Mouse (Mus musculus) gastrocnemius, adult 2 months (tissue): ENCODE results near the gene Cuedc2. TPM values are rescaled to one million over a fixed set of nuclear protein-coding genes. Genes with fewer than 3 reads are reported as not detected.

Source experiments
- DNase-seq: peaks from one replicate; pipeline ENCODE4 v3.0.0; 2022
- H3K27ac ChIP-seq: fragments of 200-600 bp; 2 replicates; pipeline ENCODE4 v1.8.1; 2022; ENCODE audit warnings: mild to moderate bottlenecking
- H3K4me3 ChIP-seq: fragments of 200-600 bp; 2 replicates; pipeline ENCODE4 v1.8.1; 2022; ENCODE audit warnings: mild to moderate bottlenecking, moderate library complexity
- CTCF ChIP-seq: fragments of 200-600 bp; IDR thresholded peaks from 2 replicates; pipeline ENCODE4 v1.8.1; 2022; ENCODE audit warnings: antibody characterized with exemption, mild to moderate bottlenecking, moderate library complexity
- intact Hi-C: fragments of 180-260 bp; cut with DNase I; formaldehyde crosslinking; loops from one replicate; pipeline ENCODE4 v1.15.1; 2025
- total RNA-seq, 2 experiments: library from RNA; stranded (reverse); gene quantifications; 2 replicates each; pipeline ENCODE4 v1.2.3; 2021

Cuedc2 gene
- total RNA-seq, 2 experiments from 2014 or later = 58.2 to 67.6 TPM

DNA sequence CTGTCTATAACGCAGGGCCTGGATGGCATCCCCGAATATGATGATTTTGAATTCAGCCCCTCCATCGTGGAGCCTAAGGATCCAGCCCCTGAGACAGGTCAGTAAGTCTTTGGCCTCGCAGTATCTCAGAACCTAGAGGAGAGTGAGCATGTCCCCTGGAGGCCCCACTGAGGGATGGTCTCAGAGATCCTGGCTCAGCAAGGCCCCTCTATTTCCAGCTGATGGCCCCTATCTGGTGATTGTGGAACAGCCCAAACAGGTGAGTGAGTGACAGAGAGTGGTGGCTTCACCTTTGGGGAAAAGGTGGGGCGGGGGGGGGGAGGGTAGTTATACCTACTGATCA lies 32.3 kb downstream of the Cuedc2 start:
- TF ChIP-seq CTCF = no peak
- Histone ChIP-seq H3K27ac (peak overlapping the region; percentile 96), H3K4me3 (peak overlapping the region; percentile 89)
- intact Hi-C loops = no loop called here
- no peak for DNase-seq

DNA sequence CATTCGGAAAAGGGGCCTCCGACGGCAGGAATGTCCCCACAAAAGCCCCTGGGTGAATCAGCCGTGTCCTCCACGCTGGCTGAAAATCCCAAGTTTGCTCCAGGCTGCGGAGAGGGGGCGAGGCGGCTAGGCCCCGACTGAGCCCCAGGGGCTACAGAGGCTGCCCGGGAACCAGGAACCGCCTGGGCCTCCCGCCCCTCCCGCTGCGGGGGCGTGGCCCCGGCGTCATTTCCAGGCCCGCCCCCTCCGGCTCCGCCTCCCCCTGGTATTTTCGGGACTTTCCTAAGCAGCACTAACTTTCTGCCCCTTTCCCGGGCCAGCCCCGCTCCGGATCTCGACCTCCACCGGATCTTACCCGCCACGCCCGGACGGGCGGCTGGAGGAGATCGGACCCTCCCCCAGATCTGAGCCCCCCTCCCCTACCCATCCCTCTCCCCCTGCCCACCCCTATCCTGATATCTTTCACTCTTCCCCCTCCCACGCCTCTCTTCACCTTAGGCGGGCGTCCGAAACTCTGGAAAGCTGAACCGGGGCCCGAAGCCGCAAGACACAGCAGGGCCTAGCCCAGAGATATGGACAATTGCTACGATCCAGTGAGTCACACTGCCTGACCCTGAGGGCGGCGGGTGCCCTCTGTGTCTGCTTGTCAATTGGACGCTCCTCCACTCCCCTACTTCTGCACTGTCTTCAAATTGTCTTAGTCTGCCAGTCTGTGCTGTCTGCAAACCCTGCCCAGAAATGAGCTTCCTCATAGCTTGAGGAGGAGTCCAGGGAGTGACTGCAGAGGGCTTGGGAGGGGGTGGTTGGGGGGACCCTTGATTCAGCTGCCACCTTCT lies 32.9 kb downstream of the Cuedc2 start:
- TF ChIP-seq CTCF = no peak
- peak overlapping the region; percentile 96 for H3K27ac ChIP-seq
- peak overlapping the region; percentile 89 for H3K4me3 ChIP-seq
- intact Hi-C loops = no loop called here
- DNase-seq = peak; percentile 93

DNA sequence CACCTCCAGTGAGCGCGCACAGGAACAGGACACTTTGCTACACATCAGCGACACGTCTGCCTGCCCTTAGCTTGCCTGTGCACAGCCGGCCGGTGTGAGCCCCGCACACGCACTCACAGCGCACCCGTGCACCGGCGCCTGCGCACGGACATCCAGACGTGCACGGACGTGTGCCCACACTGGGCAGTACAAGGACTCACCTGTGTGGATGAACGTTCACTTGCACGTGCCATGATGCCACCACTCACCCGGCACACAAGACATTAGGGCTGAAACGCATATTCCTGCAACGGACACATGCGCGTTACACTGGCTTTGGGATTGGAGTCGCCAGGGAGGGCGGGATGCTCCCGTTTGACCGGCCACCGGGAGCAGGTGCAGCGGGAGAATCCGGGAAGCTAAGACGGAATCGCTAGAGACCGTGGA lies 33.6 kb downstream of the Cuedc2 start:
- Histone ChIP-seq H3K27ac (peak overlapping the region; percentile 96), H3K4me3 (peak overlapping the region; percentile 89)
- peak; percentile 48 for DNase-seq
- intact Hi-C loops = no loop called here
- no peak for TF ChIP-seq CTCF

DNA sequence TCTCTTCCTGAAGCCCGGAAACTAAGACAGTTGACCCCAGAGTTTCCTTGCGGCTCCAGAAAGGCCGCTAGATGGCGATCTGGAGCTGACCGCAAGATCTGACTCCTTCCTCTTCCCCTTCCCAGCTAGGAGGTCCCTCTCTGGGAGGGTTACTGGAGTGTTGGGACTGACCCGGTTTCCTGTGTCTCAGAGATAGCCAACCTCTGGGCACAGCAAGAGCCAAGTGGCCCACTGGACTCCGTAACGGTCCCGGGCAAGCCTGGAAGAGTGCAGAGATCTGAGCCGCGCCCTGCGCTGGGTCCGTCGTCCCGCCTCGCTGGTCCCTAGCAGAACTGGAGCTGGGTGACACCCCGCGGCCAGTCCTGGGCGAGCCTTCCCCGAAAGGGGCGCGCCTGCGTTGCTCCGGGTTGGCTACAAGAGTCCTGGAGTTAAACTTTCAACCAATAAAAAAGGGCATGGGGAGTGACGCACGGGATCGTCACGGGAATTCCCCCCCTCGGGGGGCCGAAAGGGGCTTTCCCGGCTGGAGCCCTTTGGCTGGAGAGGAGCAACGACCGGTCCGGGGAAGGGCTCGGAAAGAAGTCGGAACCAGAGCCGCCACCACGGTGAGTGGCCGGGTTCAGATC lies 34.2 kb downstream of the Cuedc2 start, which contains the start of gene Nfkb2:
Gene Nfkb2, plus strand, starts transcription at position 105 of the 626 bp plus-strand sequence.
- TF ChIP-seq CTCF = peak; percentile 96
- Histone ChIP-seq H3K27ac (peak within 1 kb of the TSS; percentile 96), H3K4me3 (peak within 1 kb of the TSS; percentile 89)
- intact Hi-C loops = no loop called here
- peak; percentile 96 for DNase-seq

DNA sequence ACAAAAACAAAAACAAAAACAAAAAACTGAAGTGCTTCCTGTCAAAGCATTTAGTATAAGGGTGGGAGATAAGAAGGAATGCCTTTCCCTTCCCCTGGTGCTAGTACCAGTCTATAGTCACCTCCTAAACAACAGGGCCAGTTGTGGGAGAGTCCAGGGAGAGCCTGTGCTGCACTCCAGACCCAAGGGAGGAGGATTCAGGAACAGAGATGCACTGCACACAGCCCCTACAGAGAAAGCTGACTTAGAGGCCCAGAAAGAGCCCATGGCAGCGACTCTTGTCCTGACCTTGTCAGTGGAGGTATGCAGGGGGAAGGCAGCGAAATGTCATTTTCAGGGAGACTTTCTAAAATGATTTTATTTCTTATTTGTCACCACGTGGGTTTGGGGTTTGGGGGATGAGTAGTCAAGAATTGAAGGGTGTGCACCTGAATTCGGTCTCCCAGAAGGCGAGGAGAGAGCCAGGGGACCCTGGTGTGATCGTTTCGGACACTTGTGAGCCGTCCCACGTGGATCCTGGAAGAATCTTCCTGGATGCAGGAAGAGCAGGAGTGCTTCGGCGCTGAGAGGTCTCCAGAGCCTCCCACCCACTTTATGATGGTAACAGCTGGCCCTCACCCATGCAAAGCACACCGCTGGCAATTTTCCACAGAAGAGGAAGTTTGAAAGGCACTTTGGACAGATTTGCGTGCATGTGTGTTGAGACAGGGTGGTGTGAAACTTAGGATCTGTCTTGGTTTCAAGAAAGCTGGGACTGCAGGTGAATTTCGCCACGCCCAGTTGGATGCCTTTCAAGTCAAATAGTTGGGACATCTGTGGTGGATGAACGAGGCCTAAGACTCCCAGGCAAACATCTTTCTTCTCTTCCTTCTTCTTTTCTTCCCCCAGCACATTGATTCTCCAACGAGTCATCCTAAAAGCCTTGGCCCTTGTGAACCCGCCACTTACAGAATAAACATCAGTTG lies 35.0 kb downstream of the Cuedc2 start:
- Histone ChIP-seq H3K4me3 (peak overlapping the region; percentile 89), H3K27ac (peak overlapping the region; percentile 96)
- no peak for TF ChIP-seq CTCF
- peak; percentile 20 for DNase-seq
- intact Hi-C loops = no loop called here

DNA sequence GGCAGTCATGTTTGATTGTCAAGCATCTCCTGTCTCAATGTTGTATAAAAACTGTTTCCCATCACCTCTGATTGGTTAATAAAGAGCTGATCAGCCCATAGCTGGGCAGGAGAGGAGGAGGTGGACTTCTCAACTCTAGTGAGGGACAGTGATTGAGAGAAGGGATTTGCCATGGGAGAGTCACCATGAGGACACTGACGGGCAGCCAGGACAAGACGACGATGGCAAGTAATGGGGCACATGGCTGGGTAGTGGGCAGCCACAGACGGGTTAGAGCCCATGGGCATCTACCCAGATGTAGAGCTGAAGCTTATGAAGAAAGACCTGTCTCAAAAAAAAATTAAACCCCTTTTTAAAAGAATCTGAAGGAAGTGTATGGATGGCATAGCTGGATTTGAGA lies 36.0 kb downstream of the Cuedc2 start:
- H3K27ac ChIP-seq = no peak overlapping the region
- no peak for DNase-seq
- H3K4me3 ChIP-seq = no peak overlapping the region
- intact Hi-C loops = no loop called here
- no peak for TF ChIP-seq CTCF

DNA sequence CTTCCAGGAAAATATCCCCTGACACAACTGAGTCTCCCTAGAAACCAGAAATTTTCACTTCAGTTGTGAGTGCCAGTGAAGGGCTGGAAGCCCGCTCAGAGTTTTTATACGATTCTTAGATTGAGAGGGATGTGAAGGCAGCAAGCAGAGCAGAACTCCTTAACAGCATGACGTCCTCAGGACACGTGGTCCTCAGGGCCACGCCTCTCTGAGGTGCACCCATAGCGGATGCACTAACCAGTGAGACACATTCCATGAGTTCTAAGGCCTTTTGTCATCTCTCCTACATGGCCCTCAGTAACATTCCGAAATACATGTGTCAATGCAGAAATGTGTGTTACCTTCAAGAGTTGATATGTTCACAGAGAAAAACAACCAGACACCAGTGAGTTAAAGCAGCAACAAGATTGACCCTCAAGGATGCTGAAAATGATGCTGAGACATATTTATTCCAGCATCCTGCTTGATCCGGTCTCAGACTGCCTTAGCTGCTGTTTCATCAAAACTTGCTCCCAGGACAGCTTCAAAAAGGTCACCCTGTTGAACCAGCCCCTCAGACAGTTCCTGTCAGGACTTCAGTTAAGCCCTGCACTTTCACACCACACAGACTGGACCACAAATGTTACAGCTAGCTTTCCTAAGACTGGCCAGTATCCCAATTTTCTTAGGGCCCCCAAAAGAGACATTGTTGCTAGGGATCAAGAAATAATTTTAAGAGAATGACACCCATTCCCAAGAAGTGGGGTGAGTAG lies 38.0 kb downstream of the Cuedc2 start:
- Histone ChIP-seq H3K4me3 (no peak overlapping the region), H3K27ac (no peak overlapping the region)
- TF ChIP-seq CTCF = no peak
- intact Hi-C loops = no loop called here
- DNase-seq = no peak

DNA sequence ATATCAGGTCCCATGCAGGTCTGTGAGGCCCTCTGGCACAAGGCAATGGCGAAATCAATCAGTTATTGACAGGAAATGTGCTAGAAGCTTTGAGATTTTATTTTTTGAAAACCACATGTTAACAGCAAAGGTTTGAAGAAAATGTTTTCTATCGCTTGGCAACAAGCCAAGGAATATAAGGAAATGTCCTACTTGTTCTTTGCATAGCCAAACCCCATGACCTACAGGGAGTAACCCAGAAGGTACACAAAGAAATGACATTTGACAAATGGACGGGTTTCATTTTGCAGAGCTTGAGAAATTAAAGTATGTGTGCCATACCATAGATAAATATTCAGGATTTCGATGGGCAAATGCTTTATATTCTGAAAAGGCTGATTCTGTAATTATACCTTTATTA lies 41.6 kb downstream of the Cuedc2 start:
- no peak for DNase-seq
- no peak overlapping the region for H3K27ac ChIP-seq
- no peak for TF ChIP-seq CTCF
- H3K4me3 ChIP-seq = no peak overlapping the region
- intact Hi-C loops = no loop called here

DNA sequence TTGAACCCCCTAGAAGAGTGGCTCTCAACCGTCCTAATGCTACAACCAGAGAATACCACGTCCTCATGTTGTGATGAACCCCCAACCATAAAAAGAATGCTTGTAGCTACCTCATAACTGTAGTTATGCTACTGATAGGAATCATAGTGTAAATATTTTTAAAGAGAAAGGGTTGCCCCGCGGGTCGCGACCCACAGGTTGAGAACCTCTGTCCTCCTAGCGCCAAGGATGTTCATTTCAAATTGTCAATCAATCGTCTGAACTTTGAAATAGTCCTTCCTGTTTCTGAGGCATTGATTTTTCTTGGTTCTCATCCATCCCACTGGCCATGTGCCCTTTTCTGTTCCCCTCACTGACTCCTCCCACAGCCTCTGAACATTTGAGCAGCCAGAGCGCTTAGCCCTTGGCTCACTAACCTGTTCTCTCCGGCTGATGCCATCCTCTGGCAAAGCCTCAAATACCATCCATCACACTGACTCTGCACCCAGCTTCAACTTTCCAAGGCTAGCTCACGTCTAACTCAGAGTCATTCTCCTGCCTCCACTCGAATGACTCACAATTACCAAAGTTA lies 47.9 kb downstream of the Cuedc2 start:
- no peak for DNase-seq
- intact Hi-C loops = no loop called here
- no peak for TF ChIP-seq CTCF
- no peak overlapping the region for H3K4me3 ChIP-seq
- H3K27ac ChIP-seq = no peak overlapping the region

DNA sequence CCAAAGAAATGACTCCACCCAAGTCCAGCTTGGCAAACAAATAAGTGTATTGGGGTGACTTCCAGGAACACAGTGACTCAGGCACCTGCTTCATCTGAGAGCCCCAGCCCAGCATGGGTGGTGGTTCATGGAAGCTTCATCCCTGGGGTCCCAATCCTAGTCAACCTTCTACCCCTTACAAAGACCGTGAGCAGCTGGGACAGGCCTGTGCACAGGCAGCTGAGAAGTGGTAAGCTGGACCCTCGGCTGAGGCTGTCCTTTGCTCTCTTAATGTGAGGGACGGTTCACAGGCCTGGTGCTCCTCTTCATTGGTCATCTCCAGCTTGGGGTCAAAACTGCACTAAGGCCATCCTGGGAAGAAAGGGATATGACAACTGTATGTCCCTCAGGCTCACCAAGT lies 50.9 kb downstream of the Cuedc2 start:
- intact Hi-C loops = no loop called here
- DNase-seq = no peak
- H3K4me3 ChIP-seq = no peak overlapping the region
- H3K27ac ChIP-seq = no peak overlapping the region
- no peak for TF ChIP-seq CTCF

DNA sequence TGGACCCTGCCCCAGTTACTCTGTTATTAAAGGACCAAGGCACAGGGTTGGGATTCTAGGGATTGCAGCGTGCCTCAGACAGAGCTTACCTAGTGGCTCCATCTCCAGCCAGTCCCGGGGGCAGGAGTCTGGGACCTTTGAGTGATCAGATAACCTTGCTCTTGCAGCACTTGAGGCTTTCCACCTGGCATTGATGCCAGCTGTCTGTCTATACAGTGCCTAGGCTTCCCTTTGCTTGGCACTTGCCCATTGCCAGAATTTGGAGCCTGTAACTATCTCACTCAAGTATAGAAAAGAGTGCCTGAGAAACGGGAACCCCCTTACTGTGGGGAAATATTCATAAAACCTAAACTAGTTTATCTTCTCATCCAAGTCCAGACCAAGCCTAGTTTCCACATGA lies 51.6 kb downstream of the Cuedc2 start:
- TF ChIP-seq CTCF = no peak
- DNase-seq = no peak
- no peak overlapping the region for H3K4me3 ChIP-seq
- H3K27ac ChIP-seq = no peak overlapping the region
- intact Hi-C loops = no loop called here

DNA sequence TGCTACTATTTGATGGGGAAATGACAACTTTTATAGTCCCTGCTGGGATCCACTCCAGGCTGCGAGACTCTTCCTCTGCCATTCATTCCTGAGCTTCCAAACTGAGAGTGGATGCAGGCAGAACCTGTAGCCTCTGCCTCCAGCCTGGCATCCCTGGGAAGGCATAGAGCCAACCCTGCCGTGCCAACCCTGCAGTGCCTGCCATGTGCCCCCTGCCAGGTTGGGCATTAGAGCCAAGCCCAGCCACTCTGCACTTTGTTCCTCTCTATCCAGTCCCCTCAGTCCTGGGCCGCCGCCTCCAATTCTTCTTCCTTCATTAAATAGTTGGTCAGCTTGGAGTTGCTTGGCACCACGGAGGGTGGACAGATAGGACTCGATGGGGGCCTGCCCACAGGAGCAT lies 52.5 kb downstream of the Cuedc2 start:
- DNase-seq = no peak
- intact Hi-C loops = no loop called here
- H3K27ac ChIP-seq = no peak overlapping the region
- TF ChIP-seq CTCF = no peak
- H3K4me3 ChIP-seq = no peak overlapping the region
